Mouse (Mus musculus) 3T3-L1 (cell line): Measurements from ENCODE around the gene Mllt11.

Experiments
- DNase-seq: peaks from one replicate; pipeline ENCODE4 v3.0.0-alpha.2; 2015; ENCODE audit warnings: low read depth, low spot score

Mllt11 gene

DNA sequence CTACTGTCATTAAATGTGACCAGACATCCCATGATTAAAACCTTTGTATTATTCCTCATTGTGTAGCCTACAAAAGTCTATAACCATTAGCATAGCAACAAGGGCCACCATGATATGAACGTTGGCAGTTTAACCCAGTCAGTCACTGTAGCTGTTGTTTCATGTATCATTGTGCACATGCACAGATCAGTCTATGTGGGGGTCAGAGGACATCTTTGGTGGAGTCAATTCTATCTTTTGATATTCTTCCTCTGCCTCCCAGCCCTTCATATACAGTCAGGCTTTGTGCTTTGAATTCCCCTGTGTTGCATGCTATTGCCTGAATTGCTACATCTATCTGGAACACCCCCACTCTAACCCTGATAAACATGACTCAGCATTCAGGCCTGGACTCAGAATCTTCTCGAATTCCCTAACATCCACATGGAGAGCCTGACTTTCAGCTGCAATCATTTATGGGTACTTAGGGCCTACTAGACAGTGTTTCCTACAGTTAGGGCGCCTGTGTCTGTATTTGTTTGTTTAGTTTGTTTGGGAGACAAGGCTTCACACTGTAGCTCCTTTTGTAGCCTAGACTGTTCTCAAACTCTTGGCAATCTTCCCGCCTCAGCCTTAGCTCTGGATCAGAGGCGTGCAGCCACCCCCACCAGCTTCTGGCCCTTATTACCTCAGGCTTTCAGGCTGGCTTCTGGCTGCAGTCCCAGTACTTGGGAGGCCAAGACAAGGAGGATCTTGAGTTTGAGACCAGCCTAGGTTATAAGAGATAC lies 14.7 kb upstream of the Mllt11 start:
- peak; percentile 94 for DNase-seq

DNA sequence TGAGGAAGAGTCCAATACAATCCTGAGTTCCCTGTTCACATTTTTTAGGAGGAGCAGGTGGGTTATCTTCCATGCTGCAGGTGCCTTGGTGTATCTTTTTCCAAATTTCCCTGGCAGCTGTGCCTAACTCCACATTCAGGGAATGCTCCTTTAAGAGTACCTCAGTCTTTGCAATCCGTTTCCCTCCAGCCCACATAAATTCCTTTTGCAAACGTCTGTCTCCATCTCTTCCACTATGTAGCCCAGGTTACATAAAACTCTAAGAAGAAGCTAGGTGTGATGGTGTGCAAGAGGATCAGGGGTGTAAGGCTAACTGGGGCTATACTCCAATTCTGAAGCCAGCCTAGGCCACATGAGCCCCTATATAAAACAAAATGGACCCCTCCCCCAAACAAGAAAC lies 11.1 kb upstream of the Mllt11 start:
- no peak for DNase-seq

DNA sequence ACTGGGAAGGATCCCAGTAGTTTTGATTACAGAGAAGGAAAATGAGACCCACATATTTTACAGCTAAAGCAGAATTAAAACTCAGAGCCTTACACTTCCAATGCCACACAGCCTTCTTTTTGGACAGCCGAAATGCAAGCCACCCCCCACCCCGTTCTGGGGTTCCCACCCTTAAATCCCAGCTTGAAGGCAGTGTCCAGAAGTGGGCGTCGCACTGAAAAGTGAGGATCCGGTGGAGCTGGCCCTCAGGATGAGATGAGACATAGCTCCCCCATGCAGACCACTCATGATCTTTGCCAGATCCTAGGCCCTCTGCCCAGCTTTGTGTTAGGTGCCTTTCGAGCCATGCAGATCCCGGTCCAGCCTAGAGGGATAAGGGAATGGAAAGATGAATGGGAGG lies 9.5 kb upstream of the Mllt11 start, which contains the start of gene Gm128:
Gm128 (minus strand) TSS at position 101 of the 400 bp plus-strand sequence.
- no peak for DNase-seq

DNA sequence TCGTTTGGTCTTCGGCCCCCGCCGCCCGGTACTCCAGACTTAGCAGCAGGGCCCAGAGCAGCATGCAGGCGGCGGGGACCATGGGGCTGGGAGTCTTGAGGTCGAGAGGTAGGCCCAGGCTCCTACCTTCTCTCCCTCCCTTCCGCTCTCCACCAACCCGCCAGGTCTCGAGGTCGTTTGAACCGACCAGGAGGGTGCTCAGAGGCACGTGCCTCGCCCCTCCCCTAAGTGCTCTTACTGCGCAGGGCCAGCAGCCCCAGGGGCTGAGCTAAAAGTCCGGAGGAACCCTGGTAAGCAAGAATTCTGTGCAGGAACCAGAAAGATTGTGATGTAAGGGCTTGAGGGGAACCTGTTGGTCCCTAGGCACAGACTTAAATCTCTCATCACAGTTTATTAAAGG lies 8.9 kb upstream of the Mllt11 start:
- no peak for DNase-seq

DNA sequence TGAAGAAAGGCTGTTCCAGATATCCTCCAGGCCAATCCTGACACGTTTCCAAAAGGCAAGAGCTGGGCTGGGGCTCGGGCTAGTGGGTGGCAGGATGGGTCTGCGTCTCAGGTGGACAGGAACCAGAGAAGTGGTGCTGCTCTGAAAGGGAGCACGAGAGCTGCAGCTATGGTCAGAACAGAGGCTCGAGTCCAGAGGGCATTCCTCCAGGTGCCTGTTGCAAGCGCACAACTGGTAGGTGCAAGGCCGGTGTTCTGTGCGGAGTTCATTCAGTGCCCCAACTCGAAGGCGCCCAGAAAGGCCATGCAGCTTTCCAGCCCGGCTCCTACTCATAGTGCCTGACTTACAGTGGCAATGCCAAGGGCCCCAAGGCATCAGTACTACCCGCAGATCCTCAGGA lies 8.0 kb upstream of the Mllt11 start:
- no peak for DNase-seq

DNA sequence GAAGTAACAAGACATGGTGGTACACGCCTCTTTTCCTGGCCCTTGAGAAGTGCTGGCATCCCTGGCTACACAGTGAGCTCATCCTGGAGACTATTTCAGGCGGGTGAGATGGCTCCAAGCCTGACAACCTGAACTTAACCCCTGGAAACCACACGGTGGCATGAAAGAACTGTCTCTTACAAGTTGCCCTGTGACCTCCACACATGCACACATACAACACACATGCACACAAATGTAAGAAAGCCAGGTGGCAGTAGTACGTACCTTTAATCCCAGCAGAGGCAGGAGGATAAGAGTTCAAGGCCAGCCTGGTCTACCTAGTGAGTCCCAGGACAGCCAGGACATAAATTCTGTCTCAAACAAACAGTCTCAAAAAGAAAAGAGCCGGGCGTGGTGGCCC lies 7.1 kb upstream of the Mllt11 start:
- DNase-seq = peak; percentile 37

DNA sequence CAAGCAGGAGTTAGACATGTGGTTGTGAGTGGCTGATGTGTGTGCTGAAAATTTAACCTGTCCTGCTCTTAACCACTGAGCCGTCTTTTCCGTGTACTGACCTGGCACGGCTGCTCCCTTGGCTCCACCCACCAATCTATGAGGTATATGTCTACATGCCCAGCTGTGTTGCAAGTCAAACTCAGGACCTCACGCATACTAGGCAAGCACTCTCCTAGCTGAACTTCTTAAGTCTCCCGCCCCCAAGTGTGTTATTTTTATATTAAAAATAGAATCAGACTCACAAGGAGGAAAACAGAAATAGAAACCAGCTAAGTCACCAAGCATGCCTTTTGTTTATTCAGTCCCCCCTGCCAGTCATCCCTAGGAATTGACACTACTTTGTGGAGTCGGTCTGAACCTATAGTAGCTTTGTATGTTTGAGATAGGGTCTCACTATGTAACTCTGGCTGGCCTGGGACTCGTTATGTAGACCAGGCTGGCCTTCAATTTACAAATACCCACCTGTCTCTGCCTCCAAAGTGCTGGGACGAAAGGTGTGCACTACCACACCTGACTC lies 5.6 kb upstream of the Mllt11 start:
- peak; percentile 31 for DNase-seq

DNA sequence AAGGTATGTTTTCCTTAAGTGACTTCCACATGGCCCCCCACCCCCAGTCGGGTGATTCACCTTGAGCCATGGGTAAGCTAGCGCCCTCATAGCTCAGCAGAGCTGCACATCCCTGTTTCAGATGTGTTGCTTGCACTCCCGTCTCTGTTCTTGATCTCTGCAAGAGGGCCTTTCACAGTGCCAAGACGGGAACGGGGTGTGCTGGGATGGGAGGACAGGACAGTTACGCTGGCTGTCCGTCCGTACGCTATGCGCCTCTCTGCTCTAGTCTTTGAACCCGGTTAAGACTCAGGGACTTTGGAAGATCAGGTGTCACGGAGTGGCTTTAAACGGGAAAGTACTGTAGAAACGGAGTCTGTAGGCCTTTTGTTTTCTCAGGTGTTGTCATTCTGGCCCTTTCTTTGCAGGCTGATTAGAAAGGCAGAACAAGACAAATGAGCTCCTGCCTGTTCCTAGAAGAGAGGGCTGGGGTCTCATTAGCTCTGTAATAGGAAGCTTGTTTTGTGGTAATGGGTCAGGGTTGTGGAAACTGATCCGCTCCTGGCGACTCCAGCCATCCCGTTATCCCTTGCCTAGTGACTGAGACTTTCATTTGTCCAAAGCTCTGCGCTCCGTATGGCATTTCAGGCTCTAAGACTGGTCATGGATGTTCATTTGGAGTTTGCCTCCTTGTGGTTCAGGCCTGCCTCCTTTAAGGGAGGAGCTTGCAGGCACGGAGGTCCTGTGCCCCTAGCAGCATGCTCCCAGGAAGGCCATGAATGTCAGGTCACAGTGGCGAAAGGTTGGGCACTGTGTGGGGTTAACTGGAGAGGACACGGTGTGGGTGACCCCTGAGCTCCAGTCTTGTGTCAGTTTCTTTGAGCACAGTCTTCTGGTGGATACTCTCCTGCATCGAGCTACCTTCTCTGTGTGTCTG lies 3.7 kb upstream of the Mllt11 start:
- no peak for DNase-seq

DNA sequence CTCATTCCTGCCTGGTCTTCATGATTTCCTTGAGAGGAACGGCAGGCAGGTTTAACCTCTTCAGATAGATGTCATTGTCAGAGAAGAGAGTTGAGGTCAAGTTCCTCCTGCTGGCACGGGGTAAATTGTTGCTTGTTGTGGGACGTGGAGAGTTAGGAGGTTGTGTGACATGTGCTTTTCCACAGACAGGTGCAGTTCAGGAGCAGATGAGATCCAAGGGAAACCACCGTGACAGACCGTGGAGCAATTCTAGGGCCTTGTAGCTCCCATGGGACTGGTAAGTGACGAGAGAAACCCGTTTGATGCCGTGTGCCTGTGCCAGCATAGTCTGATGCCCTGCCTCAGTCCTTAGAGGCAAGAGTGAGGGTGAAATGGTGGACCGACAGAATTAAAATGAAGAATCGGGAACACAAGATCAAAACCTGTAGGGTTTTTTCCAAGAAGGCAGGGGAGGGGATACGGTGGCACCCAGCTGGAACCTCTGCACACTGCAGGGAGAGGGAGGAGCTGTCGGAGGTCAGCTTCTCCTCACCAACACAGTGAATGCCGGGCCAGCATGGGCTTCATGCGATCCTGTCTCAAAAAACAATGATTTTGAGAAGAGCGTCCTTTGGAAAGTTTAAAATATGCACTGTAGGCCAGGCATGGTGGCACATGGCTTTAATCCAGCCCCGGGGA lies 1.5 kb upstream of the Mllt11 start:
- DNase-seq = no peak

DNA sequence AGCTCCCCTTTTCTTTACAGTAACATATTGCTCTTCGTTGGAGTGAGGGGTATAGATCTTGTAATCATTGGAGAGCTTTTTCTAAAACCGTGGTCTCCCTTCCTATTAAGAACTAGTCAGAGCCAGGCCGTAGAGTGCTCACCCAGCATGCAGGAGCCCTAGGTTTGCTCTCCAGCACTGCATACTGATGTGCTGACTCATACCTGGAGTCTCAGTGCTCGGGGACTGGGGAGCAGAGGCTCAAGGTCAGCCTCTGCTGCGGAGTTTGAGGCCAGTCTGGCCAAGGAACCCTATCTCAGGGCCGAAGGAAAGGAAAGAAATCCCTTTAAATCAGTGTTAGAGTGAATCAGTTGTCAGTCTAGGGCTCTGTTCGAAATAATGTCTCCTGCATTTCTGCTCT lies 800 bp upstream of the Mllt11 start:
- DNase-seq = peak; percentile 93

DNA sequence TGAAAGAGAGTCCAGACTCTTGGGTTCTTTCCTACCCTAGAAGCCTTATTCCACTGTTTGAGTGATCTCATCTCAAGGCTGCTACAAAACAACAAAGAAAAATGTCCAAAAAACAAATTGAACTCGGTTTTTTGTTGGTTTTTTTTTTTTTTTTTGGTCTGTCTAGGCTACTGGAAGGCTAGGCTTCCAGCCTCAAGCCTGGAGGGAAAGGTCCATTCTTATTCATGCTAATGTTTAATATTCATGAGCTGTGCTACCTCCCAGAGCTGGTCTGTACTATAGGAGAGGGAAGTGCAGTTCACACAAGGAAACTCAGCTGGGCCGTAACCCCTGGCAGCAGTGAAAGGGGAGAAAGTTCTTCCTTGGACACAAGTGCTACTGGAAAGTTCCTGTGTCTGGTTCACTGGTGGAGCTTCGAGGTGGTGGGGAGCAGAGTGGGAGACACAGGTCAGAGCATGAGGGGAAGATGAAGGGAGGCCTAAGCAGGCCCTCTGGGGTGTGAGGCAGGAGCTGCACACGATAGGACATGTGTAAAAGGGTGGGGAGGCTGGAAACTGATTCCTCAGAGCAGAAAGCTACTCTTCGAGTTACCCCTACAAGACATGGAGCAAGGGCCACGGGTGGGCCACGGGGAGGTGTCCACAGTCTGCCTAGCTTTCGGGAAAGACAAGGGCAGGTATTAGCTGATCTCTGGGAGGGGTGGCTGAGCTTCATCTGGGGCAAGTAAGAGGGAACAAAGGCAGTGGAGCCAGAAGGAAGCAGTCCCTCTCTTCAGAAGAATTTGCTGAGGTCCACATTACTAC lies 1.3 kb downstream of the Mllt11 start:
- no peak for DNase-seq

DNA sequence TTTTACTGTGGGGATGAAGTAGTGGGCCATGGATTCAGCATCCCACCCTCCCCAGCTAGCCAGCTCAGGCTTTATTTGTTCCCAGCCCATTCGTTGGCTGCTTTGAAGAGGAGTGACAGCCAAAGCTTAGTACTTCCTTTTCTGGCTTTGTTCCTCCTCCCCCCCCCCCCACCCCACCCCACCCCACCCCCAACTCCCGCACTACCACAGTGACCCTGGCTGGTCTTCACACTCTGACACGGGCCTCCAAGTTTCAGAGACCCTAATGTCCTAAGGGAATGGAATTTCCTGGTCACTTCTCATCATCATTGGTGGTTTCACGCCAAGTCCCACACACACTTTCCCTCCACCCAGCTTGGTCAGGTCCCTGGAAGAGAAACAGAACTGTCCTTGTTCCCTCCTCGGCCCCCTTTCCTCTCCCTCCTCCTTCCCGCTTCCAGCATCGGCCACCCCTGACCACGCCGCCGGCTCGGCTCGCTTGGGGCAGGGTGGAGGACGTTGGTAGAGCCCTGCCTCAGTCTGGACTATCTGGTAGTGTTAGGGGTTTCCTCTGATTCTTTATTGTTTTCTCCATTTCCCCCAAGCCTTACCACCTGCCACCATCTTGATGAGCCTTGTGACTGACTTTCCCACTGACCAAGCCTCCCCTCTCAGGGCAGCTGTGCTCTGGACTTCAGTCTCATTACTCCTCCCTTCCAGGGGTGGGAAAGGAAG lies 2.0 kb downstream of the Mllt11 start:
- peak; percentile 74 for DNase-seq

DNA sequence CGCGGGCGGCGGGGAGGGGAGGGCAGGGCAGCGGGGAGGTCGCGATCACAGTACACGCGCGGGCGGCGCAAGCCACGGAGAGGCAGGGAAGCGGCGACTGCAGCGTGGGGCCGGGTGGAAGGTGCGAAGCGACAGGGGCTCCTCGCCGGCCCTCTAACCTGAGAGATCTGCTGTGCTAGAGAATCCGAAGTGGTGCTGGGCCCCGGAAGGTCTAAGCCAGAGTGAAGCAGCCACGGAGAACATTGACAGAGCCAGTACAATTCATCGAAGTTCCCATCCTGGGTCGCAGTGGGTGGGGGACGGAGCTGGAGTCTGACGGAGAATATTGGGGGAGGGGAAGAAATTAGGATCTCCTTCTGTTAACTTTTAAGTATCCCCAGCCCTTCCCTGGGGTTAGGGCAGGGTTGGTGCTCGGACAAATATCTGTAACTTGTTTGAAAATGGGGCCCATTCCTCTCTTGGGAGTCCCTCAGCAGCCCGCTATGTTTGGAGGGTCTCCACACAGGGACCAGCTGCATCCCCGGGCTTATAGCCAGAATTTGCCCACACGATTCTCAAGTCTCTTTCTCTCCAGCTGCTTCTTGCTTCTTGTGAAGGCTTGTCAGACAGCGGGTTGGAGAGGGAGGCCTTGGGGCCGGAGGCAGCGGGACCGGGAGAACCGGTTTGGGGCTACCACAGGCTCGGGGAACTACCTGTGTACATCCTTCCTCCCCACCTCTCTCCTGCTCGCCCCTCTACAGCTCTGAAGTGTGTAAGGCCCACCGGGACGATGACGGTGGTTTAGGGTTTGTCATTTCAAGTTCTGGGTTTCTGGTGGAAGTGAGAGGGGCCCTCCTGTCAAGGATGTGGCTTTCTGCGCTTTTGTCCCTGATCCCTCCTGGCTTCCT lies 2.8 kb downstream of the Mllt11 start:
- peak; percentile 49 for DNase-seq

DNA sequence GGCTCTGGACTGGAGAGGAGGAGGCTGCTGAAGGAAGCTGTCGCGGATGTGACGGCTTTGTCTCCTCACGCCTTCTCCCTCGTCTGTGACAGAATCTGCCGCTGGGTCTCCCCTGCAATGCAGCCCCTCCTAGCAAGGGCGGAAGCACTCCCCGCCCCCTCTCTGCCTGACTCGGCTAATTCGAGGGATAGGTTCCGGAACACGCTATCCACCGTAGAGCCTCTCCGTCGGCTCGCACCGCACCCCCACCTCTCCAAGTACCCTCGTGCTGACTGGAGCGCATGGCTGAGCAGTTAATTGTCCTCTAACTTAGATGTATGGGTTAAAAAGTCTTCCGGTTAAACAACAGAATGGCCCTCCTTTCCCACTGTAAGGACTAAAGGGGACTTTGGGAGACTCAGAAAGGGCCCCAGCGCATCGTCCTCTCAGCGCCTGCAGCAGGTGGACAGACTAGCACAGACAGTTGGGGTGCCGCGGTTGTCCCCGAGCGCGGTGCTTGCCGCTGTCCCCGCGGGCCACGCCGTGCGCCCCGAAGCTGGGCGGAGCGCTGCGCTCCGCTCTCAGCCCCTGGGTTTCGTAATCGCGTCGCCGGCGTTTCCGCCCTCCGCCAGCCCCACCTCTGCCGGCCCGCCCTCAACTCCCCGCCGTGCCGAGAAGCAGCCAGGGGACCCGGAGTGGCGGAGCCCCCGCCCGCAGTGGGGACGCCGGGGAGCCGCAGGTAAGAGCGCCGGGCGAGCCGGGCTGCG lies 3.6 kb downstream of the Mllt11 start, which contains the start of gene Cdc42se1:
Cdc42se1 (plus strand) TSS at position 585 of the 746 bp plus-strand sequence.
- peak; percentile 79 for DNase-seq

DNA sequence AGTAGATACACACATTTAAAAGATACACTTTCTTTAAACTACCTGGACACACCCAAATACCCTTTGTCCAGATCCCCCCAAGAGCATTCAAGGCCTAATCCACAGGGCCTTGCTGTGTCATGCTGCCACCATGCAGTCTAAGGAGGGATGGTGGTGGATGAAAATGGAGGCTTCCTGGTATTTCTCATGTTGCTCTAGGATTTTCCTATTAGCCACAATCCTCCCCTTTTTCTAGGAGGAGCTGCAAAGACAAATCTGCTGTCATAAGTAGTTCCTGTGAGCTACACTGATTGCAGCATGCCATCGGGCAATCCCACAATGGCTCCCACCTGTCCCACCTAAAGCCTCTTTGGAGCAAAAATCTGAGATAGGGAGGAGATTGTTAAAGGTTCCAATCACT lies 4.8 kb downstream of the Mllt11 start:
- DNase-seq = peak; percentile 69

DNA sequence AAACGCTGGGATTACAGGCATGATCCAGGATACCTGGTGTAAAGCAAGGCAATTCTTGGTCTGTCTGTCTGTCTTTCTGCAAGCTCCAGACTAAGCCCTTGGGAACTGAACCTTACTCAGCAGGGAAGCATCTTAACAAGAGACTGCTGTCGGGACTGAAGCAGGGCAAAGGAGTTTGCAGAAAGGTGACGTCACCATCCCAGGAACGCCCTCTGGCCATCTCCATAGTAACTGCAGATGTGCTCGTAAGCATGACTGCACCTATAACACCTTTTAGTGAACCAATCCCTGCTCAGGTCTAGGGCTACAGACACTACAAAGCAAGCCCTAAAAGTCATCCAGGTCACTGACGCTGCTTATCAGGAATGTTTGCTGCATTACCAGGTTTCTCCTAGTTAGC lies 7.7 kb downstream of the Mllt11 start:
- peak; percentile 70 for DNase-seq

DNA sequence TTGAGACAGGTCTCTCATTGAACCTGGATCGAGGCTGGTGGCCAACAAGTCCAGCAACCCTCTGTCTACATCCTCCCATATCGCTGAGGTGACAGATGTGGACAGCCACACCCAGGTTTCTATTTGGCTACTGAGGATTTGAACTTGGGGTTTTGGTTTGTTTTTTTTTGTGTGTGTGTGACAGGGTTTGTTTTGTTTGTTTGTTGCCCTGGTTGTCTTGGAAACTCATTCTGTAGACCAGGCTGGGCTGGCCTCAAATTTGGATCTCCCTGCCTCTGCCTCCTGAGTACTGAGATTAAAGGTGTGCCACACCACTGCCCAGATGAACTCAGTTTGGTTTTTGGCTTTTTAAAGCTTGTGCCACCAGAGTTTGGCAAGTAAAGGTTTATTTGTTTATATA lies 8.9 kb downstream of the Mllt11 start:
- no peak for DNase-seq

DNA sequence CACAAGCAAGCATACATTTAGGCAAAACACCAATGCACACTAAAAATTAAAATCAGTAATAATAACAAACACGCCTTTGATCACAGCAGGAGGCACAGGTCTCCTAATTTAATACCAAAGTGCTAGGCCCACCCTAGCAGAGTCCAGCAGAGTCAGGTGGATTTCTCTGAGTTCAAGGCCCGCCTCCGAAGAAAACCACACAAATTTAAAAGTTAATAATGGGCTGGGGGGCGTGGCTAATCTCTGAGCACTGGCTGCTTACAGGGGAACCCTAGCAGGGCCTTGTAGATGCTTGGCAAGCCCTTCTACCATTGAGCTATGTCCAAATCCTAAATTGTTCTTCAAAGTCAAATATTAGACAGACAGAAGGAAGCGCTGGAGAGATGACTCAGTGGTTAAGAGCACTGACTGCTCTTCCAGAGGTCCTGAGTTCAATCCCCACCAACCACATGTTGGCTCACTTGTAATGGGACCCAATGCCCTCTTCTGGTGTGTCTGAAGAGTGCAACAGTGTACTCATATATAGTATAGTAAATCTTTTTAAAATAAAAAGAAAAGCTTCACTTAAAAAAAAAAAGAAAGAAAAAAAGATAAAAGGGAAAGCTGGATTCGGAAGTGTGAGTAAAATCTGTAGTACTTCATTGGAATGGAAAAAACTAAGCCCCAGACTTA lies 13.4 kb downstream of the Mllt11 start:
- peak; percentile 79 for DNase-seq
